Mouse (Mus musculus) MEL (cell line): Measurements from ENCODE around the gene Trpm8. TPM values are rescaled to one million over a fixed set of nuclear protein-coding genes. Genes with fewer than 3 reads are reported as not detected.

ENCODE experiments used
- DNase-seq: peaks from one replicate; pipeline ENCODE4 v3.0.0; 2011; ENCODE audit warnings: low read depth, low spot score
- H3K27ac ChIP-seq: 2 replicates; pipeline ENCODE4 v1.5.1; 2012; ENCODE audit warnings: low read depth, mild to moderate bottlenecking, control low read depth, low read length, moderate library complexity; ENCODE audit not compliant: control insufficient read depth
- H3K27me3 ChIP-seq, 2 experiments: fragments of 150-350 bp in 1 of 2; sonication (generic) in 1 of 2; 2 replicates each; pipeline ENCODE4 v1.6.1; 2012; ENCODE audit warnings: low read length in 2 of 2, mild to moderate bottlenecking in 2 of 2, improper control_type of control experiment in 1 of 2, moderate library complexity in 1 of 2; ENCODE audit not compliant: insufficient read depth in 2 of 2, control insufficient read depth in 1 of 2
- H3K36me3 ChIP-seq, 2 experiments: 2 replicates each; pipeline ENCODE4 v1.6.1; 2012 to 2014; ENCODE audit warnings: low read length in 2 of 2, improper control_type of control experiment in 1 of 2, inconsistent platforms in 1 of 2, mild to moderate bottlenecking in 1 of 2; ENCODE audit not compliant: insufficient read depth in 2 of 2, control insufficient read depth in 1 of 2
- H3K4me1 ChIP-seq, 2 experiments: fragments of 150-350 bp in 1 of 2; sonication (generic) in 1 of 2; 2 replicates each; pipeline ENCODE4 v1.6.1; 2012; ENCODE audit warnings: low read length in 2 of 2, improper control_type of control experiment in 1 of 2, mild to moderate bottlenecking in 1 of 2; ENCODE audit not compliant: insufficient read depth in 2 of 2, control insufficient read depth in 1 of 2
- H3K4me3 ChIP-seq, 2 experiments: fragments of 150-350 bp in 1 of 2; sonication (generic) in 1 of 2; 2 replicates each; pipeline ENCODE4 v1.5.1; 2012; ENCODE audit warnings: low read depth in 2 of 2, low read length in 2 of 2, mild to moderate bottlenecking in 2 of 2, moderate library complexity in 2 of 2, control low read depth in 1 of 2, improper control_type of control experiment in 1 of 2; ENCODE audit not compliant: control insufficient read depth in 1 of 2, insufficient read depth in 1 of 2
- H3K79me2 ChIP-seq: 2 replicates; pipeline ENCODE4 v1.6.1; 2012; ENCODE audit warnings: mild to moderate bottlenecking, low read length, moderate library complexity; ENCODE audit not compliant: control insufficient read depth, poor library complexity, insufficient read depth
- H3K9ac ChIP-seq: 2 replicates; pipeline ENCODE4 v1.6.1; 2012; ENCODE audit warnings: low read depth, mild to moderate bottlenecking, control low read depth, low read length, moderate library complexity; ENCODE audit not compliant: control insufficient read depth, poor library complexity, severe bottlenecking
- H3K9me3 ChIP-seq: fragments of 150-350 bp; sonication (generic); replicated peaks from 2 replicates; pipeline ENCODE4 v1.6.1; 2012; ENCODE audit warnings: mild to moderate bottlenecking, low read length, improper control_type of control experiment, moderate library complexity; ENCODE audit not compliant: insufficient read depth
- CHD1 ChIP-seq: IDR thresholded peaks from 2 replicates; pipeline ENCODE4 v1.6.1; 2012; ENCODE audit warnings: low read depth, mild to moderate bottlenecking, inconsistent platforms, low read length, improper control_type of control experiment
- CHD2 ChIP-seq: IDR thresholded peaks from 2 replicates; pipeline ENCODE4 v1.6.1; 2011; ENCODE audit warnings: low read length, improper control_type of control experiment
- CTCF ChIP-seq, 3 experiments: IDR thresholded peaks in 2 of 3; conservative IDR thresholded peaks in 1 of 3; 2 replicates each; pipeline ENCODE4 v1.5.1; 2011 to 2012; ENCODE audit warnings: low read length in 3 of 3, low read depth in 2 of 3, mild to moderate bottlenecking in 2 of 3, improper control_type of control experiment in 1 of 3, inconsistent platforms in 1 of 3, mixed read lengths in 1 of 3, moderate library complexity in 1 of 3; ENCODE audit not compliant: control insufficient read depth in 1 of 3, insufficient read depth in 1 of 3, poor library complexity in 1 of 3, severe bottlenecking in 1 of 3
- ELF1 ChIP-seq: IDR thresholded peaks from 2 replicates; pipeline ENCODE4 v1.6.1; 2014; ENCODE audit warnings: low read depth, mild to moderate bottlenecking, inconsistent platforms, low read length, improper control_type of control experiment, moderate library complexity
- EP300 ChIP-seq, 2 experiments: IDR thresholded peaks; 2 replicates each; pipeline ENCODE4 v1.6.1; 2011; ENCODE audit warnings: improper control_type of control experiment in 2 of 2, low read length in 2 of 2, low read depth in 1 of 2, mild to moderate bottlenecking in 1 of 2
- GABPA ChIP-seq: IDR thresholded peaks from 2 replicates; pipeline ENCODE4 v1.6.1; 2012; ENCODE audit warnings: low read depth, mild to moderate bottlenecking, inconsistent platforms, low read length, improper control_type of control experiment, moderate library complexity
- GATA1 ChIP-seq: IDR thresholded peaks from 2 replicates; pipeline ENCODE4 v1.6.1; 2011; ENCODE audit warnings: low read depth, low read length, improper control_type of control experiment
- JUND ChIP-seq: IDR thresholded peaks from 2 replicates; pipeline ENCODE4 v1.6.1; 2011; ENCODE audit warnings: low read depth, mild to moderate bottlenecking, improper control_type of control experiment, low read length
- MEF2A ChIP-seq: IDR thresholded peaks from 2 replicates; pipeline ENCODE4 v1.6.1; 2014; ENCODE audit warnings: low read depth, mild to moderate bottlenecking, inconsistent platforms, low read length, improper control_type of control experiment; ENCODE audit not compliant: poor library complexity, insufficient replicate concordance, severe bottlenecking; ENCODE audit errors: extremely low read depth
- MYB ChIP-seq: IDR thresholded peaks from 2 replicates; pipeline ENCODE4 v1.6.1; 2011; ENCODE audit warnings: mild to moderate bottlenecking, low read depth, low read length, improper control_type of control experiment
- MYC ChIP-seq: IDR thresholded peaks from 2 replicates; pipeline ENCODE4 v1.6.1; 2011; ENCODE audit warnings: low read depth, mild to moderate bottlenecking, low read length, improper control_type of control experiment, moderate library complexity
- RAD21 ChIP-seq: IDR thresholded peaks from 2 replicates; pipeline ENCODE4 v1.6.1; 2011; ENCODE audit warnings: mild to moderate bottlenecking, low read depth, low read length, improper control_type of control experiment
- SIN3A ChIP-seq: IDR thresholded peaks from 2 replicates; pipeline ENCODE4 v1.6.1; 2012; ENCODE audit warnings: low read length, improper control_type of control experiment, inconsistent platforms
- SMC3 ChIP-seq: IDR thresholded peaks from 2 replicates; pipeline ENCODE4 v1.6.1; 2011; ENCODE audit warnings: low read depth, low read length, improper control_type of control experiment
- TCF12 ChIP-seq: IDR thresholded peaks from 2 replicates; pipeline ENCODE4 v1.6.1; 2014; ENCODE audit warnings: low read depth, mild to moderate bottlenecking, inconsistent platforms, low read length, improper control_type of control experiment, moderate library complexity
- ZC3H11A ChIP-seq: IDR thresholded peaks from 2 replicates; pipeline ENCODE4 v1.6.1; 2012; ENCODE audit warnings: low read depth, mild to moderate bottlenecking, inconsistent platforms, low read length, improper control_type of control experiment
- polyA plus RNA-seq, 2 experiments: library from polyadenylated mRNA; stranded (reverse) in 1 of 2; unstranded in 1 of 2; fragments of >175 nt in 1 of 2; fragments of >200 nt in 1 of 2; gene quantifications; 2 replicates each; pipeline versions ENCODE4 v1.2.1 to v1.2.4; 2012; ENCODE audit warnings: low replicate concordance in 2 of 2, low read depth in 1 of 2; ENCODE audit not compliant: insufficient read length in 2 of 2, insufficient read depth in 1 of 2, missing spikeins in 1 of 2
- total RNA-seq: library from RNA; depleted of rRNA; stranded (reverse); fragments of 300-350 nt; gene quantifications from 2 replicates; pipeline ENCODE4 v1.2.3, GENCODE M21; 2012

The Trpm8 gene
- total and polyA plus RNA-seq, 3 experiments: not detected

DNA sequence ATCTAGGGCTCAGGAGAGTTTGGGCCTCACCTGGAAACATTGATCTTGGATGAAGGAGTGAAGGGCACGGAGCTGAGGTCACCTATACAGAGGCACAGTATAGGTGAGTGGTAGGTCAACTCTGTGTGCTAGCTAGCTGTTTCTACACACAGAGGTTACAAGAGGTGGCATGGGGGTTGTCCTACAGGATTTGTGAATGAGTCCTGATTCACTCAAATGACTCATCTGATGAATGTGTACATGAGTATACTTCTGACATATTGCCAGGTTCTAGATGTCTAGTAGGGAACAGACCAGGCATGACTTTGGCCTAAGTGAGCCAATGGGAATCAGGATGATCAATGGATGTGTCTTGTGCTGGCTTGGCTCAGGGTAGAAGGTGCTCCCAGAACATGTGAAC, 39.8 kb downstream of the Trpm8 start:
- H3K27me3 ChIP-seq: no peaks in the 10 kb centered on the region
- no peak overlapping the region for H3K4me3 ChIP-seq
- no peak for DNase-seq
- no peaks in the 10 kb centered on the region for H3K79me2 ChIP-seq
- no peaks in the 10 kb centered on the region for H3K36me3 ChIP-seq
- TF ChIP-seq CHD2: no peak
- TF ChIP-seq EP300 (IDR thresholded peaks at IDR 0.05; ENCODE audit: low read depth in 1 of 2, low read length in 2 of 2): no peak
- no peaks in the 10 kb centered on the region for H3K4me1 ChIP-seq
- no peaks in the 10 kb centered on the region for H3K9me3 ChIP-seq
- no peak overlapping the region for H3K27ac ChIP-seq
- H3K9ac ChIP-seq: no peak overlapping the region

DNA sequence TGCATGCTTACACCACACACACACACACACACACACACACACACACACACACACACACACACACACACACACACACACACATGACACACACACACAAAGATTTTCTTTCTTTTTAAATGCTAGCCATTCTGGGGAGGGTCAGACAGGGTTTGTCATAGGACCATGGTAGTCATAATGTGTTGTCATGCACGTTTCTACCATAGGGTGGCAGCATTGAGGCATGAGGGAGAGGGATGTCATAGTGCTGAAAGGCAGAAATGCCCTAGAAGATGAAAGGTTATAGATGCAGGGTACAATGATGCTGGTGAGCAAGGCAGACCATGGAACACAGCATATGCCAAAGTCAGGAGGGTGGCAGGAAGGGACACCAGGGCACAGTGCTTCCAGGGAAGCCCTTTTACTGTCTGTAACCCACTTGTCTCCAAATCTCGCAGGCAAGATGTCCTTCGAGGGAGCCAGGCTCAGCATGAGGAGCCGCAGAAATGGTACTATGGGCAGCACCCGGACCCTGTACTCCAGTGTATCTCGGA, 41.1 kb downstream of the Trpm8 start:
- TF ChIP-seq RAD21 (peak; percentile 67), SMC3 (peak; percentile 64), GABPA (no peak), CTCF (IDR thresholded peaks at IDR 0.05 in 2 of 3, conservative IDR thresholded peaks at IDR 0.05 in 1 of 3; ENCODE audit: control insufficient read depth in 1 of 3, insufficient read depth in 1 of 3, low read depth in 2 of 3, low read length in 3 of 3, poor library complexity in 1 of 3, severe bottlenecking in 1 of 3) (peak; percentile 53 to 76 (median 69)), ZC3H11A (peak; percentile 45), ELF1 (no peak), MYC (no peak)
- Histone ChIP-seq H3K4me1 (no peaks in the 10 kb centered on the region), H3K9ac (no peak overlapping the region), H3K9me3 (no peaks in the 10 kb centered on the region), H3K4me3 (no peak overlapping the region), H3K79me2 (no peaks in the 10 kb centered on the region), H3K36me3 (no peaks in the 10 kb centered on the region), H3K27me3 (no peaks in the 10 kb centered on the region), H3K27ac (no peak overlapping the region)
- DNase-seq: peak; percentile 50

DNA sequence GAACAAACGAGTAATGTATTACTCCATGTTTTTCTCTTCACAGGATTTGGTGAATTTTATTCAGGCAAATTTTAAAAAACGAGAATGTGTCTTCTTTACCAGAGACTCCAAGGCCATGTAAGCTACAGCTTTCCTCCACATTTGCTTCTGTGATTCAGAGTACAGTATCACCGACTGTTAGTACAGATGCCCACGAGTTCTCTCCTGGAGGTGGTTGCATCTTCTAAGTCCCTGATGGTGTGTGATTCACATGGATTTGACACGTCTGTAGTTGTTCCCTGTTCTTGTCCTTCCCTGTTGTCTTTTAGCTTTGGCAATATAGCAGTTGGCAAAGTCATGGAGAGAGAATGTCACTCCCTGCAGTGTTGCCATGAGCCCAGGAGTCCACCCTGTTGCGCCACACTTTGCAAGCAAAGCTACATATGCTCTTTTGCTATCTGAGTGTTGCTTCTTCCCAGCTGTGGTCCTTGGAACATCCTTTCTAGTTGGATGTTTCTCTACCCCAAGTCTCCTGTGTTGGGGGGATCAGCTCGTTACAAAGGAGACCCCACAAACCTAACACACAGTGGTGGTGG, 43.4 kb downstream of the Trpm8 start:
- TF ChIP-seq CHD1: no peak
- no peak for TF ChIP-seq MEF2A
- no peak for TF ChIP-seq MYB
- TF ChIP-seq GATA1: no peak
- TF ChIP-seq JUND: no peak
- TF ChIP-seq SIN3A: no peak
- TF ChIP-seq TCF12: no peak
- TF ChIP-seq CTCF (IDR thresholded peaks at IDR 0.05 in 2 of 3, conservative IDR thresholded peaks at IDR 0.05 in 1 of 3; ENCODE audit: control insufficient read depth in 1 of 3, insufficient read depth in 1 of 3, low read depth in 2 of 3, low read length in 3 of 3, poor library complexity in 1 of 3, severe bottlenecking in 1 of 3): no peak
- no peak for TF ChIP-seq SMC3
- TF ChIP-seq, all 39 proteins: peak for 0
- Histone ChIP-seq H3K27me3 (no peaks in the 10 kb centered on the region), H3K4me1 (no peaks in the 10 kb centered on the region), H3K27ac (no peak overlapping the region), H3K9me3 (no peaks in the 10 kb centered on the region), H3K79me2 (no peaks in the 10 kb centered on the region; the same call in 1 of the 2 replicates), H3K9ac (no peak overlapping the region), H3K4me3 (no peak overlapping the region), H3K36me3 (no peaks in the 10 kb centered on the region)
- no peak for DNase-seq
